Comparison of ENCODE assay signal across 9 mouse cellular contexts in the genomic region with DNA sequence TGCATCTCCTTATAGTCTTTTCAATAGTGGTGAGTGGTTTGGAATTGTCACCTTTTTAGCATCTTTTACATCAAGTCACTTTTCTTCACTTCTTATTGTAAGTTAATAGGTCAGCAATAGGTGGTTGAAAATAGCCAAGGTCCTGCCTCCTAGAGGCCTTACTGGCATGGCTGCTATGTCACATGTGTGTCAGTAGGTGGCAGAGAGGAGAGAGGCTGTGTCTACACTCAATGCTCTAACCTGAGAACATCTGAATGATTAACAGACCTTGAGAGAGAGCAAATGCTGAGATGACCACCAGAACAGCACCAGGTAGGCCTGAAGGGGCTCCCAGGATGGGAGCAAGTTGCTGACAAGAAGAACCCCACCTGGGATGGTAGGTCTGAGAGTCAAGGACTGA.
DNase-seq lines count a peak whose midpoint lies in the region; ATAC-seq and TF ChIP-seq lines count a peak whose summit lies in the region.
"Had no signal": no experiment of that assay in that cellular context is flagged by ENCODE, and none has a peak within 500 bp of the region (broad histone marks: within the 10 kb centered on the region; RNA-seq: fewer than 3 reads in every experiment).

No protein-coding gene starts in this region.

- TF ChIP-seq POLR2A in heart, adult 2 months (IDR thresholded peaks at IDR 0.05; ENCODE audit: insufficient read depth, low read depth, low read length): no peak

- no peak for TF ChIP-seq EP300 in heart, adult 2 months (IDR thresholded peaks at IDR 0.05; ENCODE audit: insufficient read depth, low read depth, low read length)

- TF ChIP-seq CTCF in heart, adult 2 months (IDR thresholded peaks at IDR 0.05): peak; percentile 56

- H3K9me3 ChIP-seq in embryonic facial prominence, embryonic 10.5 days: no peaks in the 10 kb centered on the region
- no peaks in the 10 kb centered on the region for H3K9me3 ChIP-seq in intestine, embryonic 16.5 days (ENCODE audit: control insufficient read depth, low read length)
- H3K9me3 ChIP-seq: embryonic facial prominence, embryonic 13.5 days had no signal

- DNase-seq in heart, adult 2 months: no peak
- no peak for DNase-seq in heart, adult 11 months
- peak; percentile 20 for DNase-seq in CD4-positive, CD25-positive, alpha-beta regulatory T cell, adult 2 months (ENCODE audit: low read depth, low spot score)
- DNase-seq in embryo, embryonic 11 days: peak; percentile 3
- peak; percentile 49 for DNase-seq in lung, postnatal 14 days
- DNase-seq in embryonic facial prominence, embryonic 10.5 days (ENCODE audit: low spot score): no peak
- no peak for DNase-seq in neural tube, embryonic 10.5 days (ENCODE audit: extremely low spot score, low spot score)

- H3K27ac ChIP-seq in heart, adult 2 months: no peak overlapping the region
- no peak overlapping the region for H3K27ac ChIP-seq in embryonic facial prominence, embryonic 10.5 days (replicated peaks)
- H3K27ac ChIP-seq in intestine, embryonic 16.5 days (ENCODE audit: low read length): no peak overlapping the region
- H3K27ac ChIP-seq: embryonic facial prominence, embryonic 13.5 days had no signal

- H3K9ac ChIP-seq in heart, adult 2 months (ENCODE audit: low read depth, low read length): no peak overlapping the region
- H3K9ac ChIP-seq in intestine, embryonic 16.5 days (ENCODE audit: low read depth, low read length): no peak overlapping the region
- H3K9ac ChIP-seq: embryonic facial prominence, embryonic 13.5 days had no signal

- H3K79me2 ChIP-seq in heart, adult 2 months (replicated peaks; ENCODE audit: control insufficient read depth, insufficient read depth, low read length): no peaks in the 10 kb centered on the region

- no peaks in the 10 kb centered on the region for H3K4me1 ChIP-seq in heart, adult 2 months (ENCODE audit: control insufficient read depth, insufficient read depth, low read length)
- peaks cover 10% of the 10 kb centered on the region; the same call in 1 of the 2 replicates for H3K4me1 ChIP-seq in embryonic facial prominence, embryonic 10.5 days
- H3K4me1 ChIP-seq in intestine, embryonic 16.5 days (ENCODE audit: control insufficient read depth, insufficient read depth, low read length): no peaks in the 10 kb centered on the region

- H3K27me3 ChIP-seq in heart, adult 2 months (ENCODE audit: control insufficient read depth, insufficient read depth, low read length): no peaks in the 10 kb centered on the region
- H3K27me3 ChIP-seq in embryonic facial prominence, embryonic 10.5 days (replicated peaks; ENCODE audit: low read depth, poor library complexity, severe bottlenecking): no peaks in the 10 kb centered on the region
- no peaks in the 10 kb centered on the region for H3K27me3 ChIP-seq in intestine, embryonic 16.5 days (replicated peaks; ENCODE audit: control insufficient read depth, insufficient read depth, low read length)
- H3K27me3 ChIP-seq: embryonic facial prominence, embryonic 13.5 days had no signal

- H3K36me3 ChIP-seq in heart, adult 2 months (ENCODE audit: control insufficient read depth, insufficient read depth, low read length): no peaks in the 10 kb centered on the region
- no peaks in the 10 kb centered on the region for H3K36me3 ChIP-seq in embryonic facial prominence, embryonic 10.5 days (replicated peaks)
- no peaks in the 10 kb centered on the region for H3K36me3 ChIP-seq in intestine, embryonic 16.5 days (ENCODE audit: control insufficient read depth, insufficient read depth, low read length)
- H3K36me3 ChIP-seq: embryonic facial prominence, embryonic 13.5 days had no signal

- intact Hi-C loops in heart, adult 2 months (cut with DNase I): no loop called here

- no peak for ATAC-seq in intestine, embryonic 16.5 days

- no peak overlapping the region for H3K4me3 ChIP-seq in heart, adult 2 months
- H3K4me3 ChIP-seq in embryonic facial prominence, embryonic 10.5 days: no peak overlapping the region
- no peak overlapping the region for H3K4me3 ChIP-seq in intestine, embryonic 16.5 days (ENCODE audit: low read length)
- H3K4me3 ChIP-seq: embryonic facial prominence, embryonic 13.5 days had no signal

- H3K4me2 ChIP-seq in intestine, embryonic 16.5 days (ENCODE audit: low read depth, low read length): no peak overlapping the region
- H3K4me2 ChIP-seq: embryonic facial prominence, embryonic 13.5 days had no signal

Comparison
In these comparisons a context has a peak if more than half of its experiments do, and no peak if none do; other contexts are left out.
1. DNase-seq: peak in CD4-positive, CD25-positive, alpha-beta regulatory T cell, adult 2 months (single experiment), embryo, embryonic 11 days (single experiment) and lung, postnatal 14 days (single experiment); none in heart, adult 2 months (0 of 2), heart, adult 11 months (single experiment), embryonic facial prominence, embryonic 10.5 days (single experiment) and neural tube, embryonic 10.5 days (single experiment).